Mouse (Mus musculus) C2C12 (cell line): Measurements from ENCODE around the gene 4921517D22Rik.

Source experiments
- CEBPB ChIP-seq: IDR thresholded peaks from one replicate; pipeline ENCODE4 v1.6.1; 2011; ENCODE audit warnings: low read depth, mild to moderate bottlenecking, control low read depth, moderate library complexity
- CTCF ChIP-seq: IDR thresholded peaks from one replicate; pipeline ENCODE4 v1.5.1; 2011; ENCODE audit not compliant: control insufficient read depth, insufficient read depth, insufficient read length
- MAX ChIP-seq: IDR thresholded peaks from one replicate; pipeline ENCODE4 v1.6.1; 2011; ENCODE audit warnings: mild to moderate bottlenecking, control low read depth
- MYOD1 ChIP-seq: IDR thresholded peaks from one replicate; pipeline ENCODE4 v1.6.1; 2011; ENCODE audit warnings: low read depth; ENCODE audit not compliant: control insufficient read depth, insufficient read length
- MYOG ChIP-seq: IDR thresholded peaks from one replicate; pipeline ENCODE4 v1.6.1; 2011; ENCODE audit not compliant: control insufficient read depth, insufficient read length; ENCODE audit errors: extremely low read depth

GRCm38 (mm10) chr13:59661387-59661786, 32.5 kb downstream of the 4921517D22Rik start:
- TF ChIP-seq CTCF (no peak), CEBPB (no peak), MYOD1 (no peak), MAX (no peak), MYOG (no peak)
